Mouse (Mus musculus) kidney, postnatal 36 days (tissue): ENCODE data around the gene Rgs3.
A peak's percentile ranks its signal among the peaks of the same experiment; 100 is the strongest.

Experiments
- DNase-seq, 2 experiments: peaks; one replicate each; pipeline ENCODE4 v3.0.0; 2021 to 2022; ENCODE audit warnings: mixed read lengths in 2 of 2

Rgs3 gene

GRCm38 (mm10) chr4:62606905-62607304 lies 47.3 kb downstream of the Rgs3 start:
- no peak for DNase-seq

GRCm38 (mm10) chr4:62607345-62607744 lies 47.7 kb downstream of the Rgs3 start:
- no peak for DNase-seq

DNA sequence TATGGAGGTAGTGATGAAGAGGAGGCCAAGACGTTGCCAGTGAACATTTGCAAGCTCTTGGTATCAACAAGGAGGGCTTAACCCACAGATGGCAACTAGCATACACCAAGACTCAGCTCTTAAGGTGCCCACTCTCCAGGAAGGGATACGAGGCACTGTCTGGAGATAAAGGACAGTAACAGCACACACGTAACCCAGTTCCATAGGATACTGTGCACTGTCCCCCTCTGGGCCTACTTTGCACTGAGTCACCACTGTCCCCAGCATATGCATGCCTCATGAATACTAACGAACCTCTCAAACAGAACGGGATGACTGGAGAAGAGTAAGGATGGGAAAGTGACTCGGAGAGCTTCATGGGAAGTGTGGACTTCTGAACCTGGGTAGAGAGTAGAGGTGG lies 48.2 kb downstream of the Rgs3 start:
- DNase-seq, result no peak

GRCm38 (mm10) chr4:62609333-62609732 lies 49.7 kb downstream of the Rgs3 start:
- no peak for DNase-seq

- no peak for DNase-seq
Measured at GRCm38 (mm10) chr4:62610142-62610675, 50.6 kb downstream of the Rgs3 start.

GRCm38 (mm10) chr4:62612601-62613501 lies 53.2 kb downstream of the Rgs3 start:
- no peak for DNase-seq

- no peak for DNase-seq
Measured at GRCm38 (mm10) chr4:62613646-62614365, 54.2 kb downstream of the Rgs3 start.

- peak; percentile 46 to 56 for DNase-seq
Measured at GRCm38 (mm10) chr4:62617856-62618440, 58.3 kb downstream of the Rgs3 start.

DNA sequence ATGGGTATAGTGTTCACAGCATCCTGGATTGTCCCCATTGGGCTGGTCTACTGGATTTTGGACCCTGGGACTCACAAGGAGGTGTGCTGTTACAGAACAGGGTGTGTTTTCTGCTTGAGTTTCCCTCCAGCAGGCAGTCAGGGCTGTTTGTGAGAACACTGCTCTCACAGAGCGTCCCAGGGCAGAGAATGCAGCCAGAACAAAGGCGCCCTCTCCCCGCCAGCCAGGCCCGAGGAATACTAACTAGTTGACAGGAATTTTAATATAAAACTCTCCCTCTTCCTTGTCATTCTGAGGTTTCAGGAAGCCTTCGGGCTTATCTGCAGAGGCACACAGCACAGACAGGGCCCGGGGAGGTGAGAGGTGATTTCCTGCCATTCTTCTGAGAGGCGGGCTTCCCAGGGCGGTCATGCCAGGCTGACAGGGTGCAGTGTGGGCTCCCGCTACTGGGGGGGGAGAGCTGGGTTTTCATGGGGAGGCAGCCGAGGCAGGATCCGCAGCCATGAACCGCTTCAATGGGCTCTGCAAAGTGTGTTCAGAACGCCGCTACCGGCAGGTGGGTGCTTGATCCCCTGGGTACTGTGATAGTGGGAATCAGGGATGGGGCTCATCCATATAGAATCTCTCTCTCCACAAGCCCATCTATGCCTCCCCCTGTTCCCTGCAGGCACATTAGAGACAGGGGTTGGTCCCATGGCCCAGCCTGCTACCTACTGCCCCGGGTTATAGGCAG lies 59.8 kb downstream of the Rgs3 start:
- peak; percentile 79 to 85 for DNase-seq

GRCm38 (mm10) chr4:62619965-62620244 lies 60.3 kb downstream of the Rgs3 start:
- DNase-seq, result no peak

GRCm38 (mm10) chr4:62621151-62621550 lies 61.5 kb downstream of the Rgs3 start:
- DNase-seq, result no peak

DNA sequence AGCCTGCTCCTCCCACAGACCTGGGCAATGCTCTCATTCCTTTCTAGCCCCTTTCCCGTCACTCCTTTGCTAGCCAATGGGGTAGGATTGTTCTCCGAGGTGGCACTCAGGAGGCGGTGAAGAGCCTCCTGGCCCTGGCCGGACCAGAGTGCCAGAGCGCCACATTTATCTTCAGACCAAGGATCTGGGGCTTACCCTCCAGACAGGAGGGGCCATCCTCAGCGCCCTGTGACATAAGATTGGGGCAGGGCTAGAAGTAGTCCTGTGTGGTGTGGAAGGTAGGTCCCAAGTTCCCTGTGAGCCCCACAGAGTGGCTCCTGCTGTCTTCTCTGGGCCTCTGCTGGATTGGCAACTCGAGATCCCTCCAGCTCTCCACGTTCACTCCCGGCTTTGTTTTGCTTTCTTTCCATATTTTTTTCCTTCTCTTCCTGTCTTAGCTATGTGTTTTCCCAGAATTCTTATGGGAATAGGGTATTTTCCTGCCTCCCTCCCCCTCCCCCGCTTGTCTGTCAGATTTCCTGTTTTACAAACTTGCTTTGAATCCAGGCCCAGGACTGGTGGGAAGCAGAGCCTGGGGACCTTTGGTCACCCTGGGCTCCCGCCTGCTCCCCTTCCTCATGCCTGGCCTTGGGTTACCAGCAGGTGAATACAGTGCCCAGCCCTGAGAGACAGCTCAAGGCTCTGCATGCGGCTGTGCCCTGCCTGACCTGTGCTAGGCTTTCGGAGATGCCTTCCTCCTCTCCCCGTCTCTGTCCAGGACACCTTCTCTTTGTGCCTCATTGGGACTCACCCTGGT lies 62.4 kb downstream of the Rgs3 start:
- DNase-seq, result peak; percentile 45 to 63

DNA sequence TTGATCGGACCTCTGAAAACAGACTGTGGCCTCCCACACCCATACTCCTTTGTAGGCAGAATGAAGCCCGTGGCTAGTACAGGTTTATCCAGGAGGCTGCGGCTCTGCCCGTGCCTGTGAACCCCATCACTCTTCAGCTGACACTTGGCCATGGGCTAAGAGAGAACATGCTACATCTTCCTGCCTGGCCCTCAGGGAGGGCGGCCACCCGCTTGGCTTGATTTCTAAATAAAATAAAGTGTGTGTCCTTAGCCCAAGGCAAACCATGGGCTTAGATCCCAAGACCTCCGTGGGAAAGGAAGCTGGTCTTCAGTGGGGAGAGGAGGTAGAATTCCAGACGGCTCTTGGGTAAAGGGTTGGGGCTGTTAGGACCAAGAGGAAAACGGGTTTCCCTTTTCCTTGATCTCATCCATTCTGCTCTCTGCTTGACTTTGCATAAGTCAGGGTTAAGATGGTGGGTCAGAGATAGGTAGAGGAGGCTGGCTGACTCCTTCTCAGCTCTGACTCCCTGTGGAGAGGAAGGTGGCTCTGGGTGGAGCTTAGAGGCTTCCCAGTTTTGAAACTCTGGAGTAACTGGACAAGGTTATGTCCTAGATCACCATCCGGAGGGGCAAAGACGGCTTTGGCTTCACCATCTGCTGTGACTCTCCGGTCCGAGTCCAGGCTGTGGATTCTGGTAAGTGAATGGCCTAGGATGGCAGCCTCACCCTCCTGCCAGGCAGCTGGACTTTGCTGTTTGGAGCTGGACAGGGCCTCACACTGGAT lies 63.8 kb downstream of the Rgs3 start:
- DNase-seq, result peak in 1 of 2 experiments; percentile 38

GRCm38 (mm10) chr4:62624679-62625450 lies 65.2 kb downstream of the Rgs3 start:
- DNase-seq, result no peak

GRCm38 (mm10) chr4:62625451-62626061 lies 65.9 kb downstream of the Rgs3 start:
- no peak for DNase-seq

GRCm38 (mm10) chr4:62626228-62627026 lies 66.8 kb downstream of the Rgs3 start:
- no peak for DNase-seq

DNA sequence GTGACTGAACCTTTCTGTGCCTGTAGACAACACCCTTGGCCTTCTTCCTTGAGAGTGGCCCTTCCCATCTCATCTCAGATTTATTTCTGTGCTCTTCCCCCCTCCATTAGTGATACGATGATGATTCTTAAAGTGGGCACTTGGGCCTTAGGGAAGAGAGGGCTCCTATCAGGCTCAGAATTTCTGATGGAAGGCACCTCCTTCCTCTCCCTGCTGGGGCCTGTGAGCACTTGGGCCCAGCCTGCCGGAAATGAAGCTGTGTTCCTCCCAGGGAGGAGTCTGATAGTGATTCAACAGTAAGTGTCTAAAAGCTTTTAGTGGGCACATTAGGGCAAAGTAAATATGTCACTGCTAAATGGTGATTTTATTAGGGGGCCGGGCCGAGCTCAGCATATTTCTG lies 67.7 kb downstream of the Rgs3 start:
- peak; percentile 45 to 52 for DNase-seq

DNA sequence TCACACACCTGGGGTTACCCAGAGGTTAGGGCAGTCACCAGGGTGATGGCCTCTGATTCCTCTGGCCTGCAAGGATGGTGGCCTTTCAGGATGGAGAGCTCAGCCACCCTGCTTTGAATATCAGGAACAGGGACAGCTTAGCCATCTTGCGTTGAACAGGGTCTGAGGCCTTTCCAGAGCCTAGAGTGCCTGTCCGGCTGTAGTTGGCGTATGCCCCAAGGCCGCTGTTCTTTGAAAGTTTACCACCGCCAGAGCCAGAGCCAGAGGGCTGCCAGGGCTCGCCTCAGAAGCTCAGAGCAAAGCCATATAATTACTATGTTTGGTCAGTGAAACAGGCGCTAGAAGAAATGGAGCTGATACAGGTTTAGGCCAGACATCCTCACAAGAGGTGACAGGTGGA lies 68.9 kb downstream of the Rgs3 start:
- DNase-seq, result no peak

DNA sequence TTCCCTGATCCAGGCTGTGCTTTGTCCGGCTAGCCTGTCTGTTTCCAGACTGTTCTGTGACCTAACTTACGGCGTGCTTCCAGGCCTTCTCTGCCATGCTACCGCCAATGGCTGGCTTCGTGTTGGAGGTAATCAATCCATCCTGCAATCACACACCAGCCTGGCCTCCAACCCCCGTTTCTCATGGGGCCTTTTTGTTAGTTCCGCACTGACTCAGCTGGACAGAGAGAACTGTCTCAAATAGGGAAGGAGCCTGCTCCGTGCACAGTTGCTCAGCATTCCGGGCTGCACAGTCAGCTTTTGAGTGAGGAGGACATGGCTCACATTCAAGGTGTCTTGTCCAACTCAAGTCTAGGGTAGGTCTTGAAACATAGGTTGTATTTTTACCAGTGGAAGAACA lies 69.8 kb downstream of the Rgs3 start:
- no peak for DNase-seq
